Comparison of ENCODE assay signal across 13 mouse cellular contexts in the genomic region with DNA sequence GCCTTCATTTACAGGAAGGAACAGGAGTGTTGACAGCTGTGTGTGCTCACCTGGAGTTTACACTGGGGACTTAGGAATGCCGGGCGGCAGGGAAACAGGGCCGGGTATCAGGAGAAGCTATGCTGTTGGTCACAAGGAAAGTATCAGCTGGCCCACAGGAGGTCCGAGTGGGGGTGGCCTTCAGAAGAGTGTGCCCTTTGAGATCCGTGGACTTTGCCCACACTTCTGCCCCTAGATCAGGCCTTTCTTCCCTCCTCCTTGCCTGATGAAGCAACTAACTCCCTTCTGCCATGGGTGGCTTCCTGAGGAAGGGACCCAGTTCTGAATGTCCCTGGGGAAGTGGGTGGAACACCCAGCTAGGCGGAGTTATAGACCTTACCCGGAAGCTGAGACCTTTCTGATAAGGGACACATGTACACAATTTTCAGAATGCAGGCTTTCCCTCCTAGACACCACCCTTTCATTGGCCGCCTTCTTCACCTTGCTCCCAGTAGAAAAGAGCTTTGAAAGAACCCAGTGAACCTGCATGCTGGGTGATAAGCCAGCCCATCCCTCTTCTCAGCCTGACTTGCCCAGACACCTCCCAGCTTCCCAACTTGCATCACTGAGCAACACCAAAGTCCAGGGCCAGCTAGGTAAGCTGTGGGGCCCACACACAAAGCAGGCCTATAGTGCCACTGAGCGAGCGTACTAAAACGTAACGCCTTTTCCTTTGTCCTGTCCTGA. TPM values are rescaled to one million over a fixed set of nuclear protein-coding genes. Genes with fewer than 3 reads are reported as not detected.
DNase-seq lines count a peak whose midpoint lies in the region; ATAC-seq and TF ChIP-seq lines count a peak whose summit lies in the region.
"Had no signal": no experiment of that assay in that cellular context is flagged by ENCODE, and none has a peak within 500 bp of the region (broad histone marks: within the 10 kb centered on the region; RNA-seq: fewer than 3 reads in every experiment).

No protein-coding gene starts in this region.

- peak overlapping the region; percentile 24 for H3K4me2 ChIP-seq in intestine, embryonic 15.5 days (replicated peaks)
- peak overlapping the region; percentile 67 for H3K4me2 ChIP-seq in liver, embryonic 12.5 days
- H3K4me2 ChIP-seq: forebrain, embryonic 12.5 days had no signal

- H3K27ac ChIP-seq in heart, embryonic 10.5 days: peak overlapping the region; percentile 80
- peak overlapping the region; percentile 89 for H3K27ac ChIP-seq in ES-Bruce4 (ENCODE audit: insufficient read depth, low read length)
- peak overlapping the region; percentile 73 for H3K27ac ChIP-seq in intestine, embryonic 15.5 days
- H3K27ac ChIP-seq in liver, embryonic 12.5 days: peak overlapping the region; percentile 99
- H3K27ac ChIP-seq: forebrain, embryonic 12.5 days; layer of hippocampus, adult 2 months had no signal

- intact Hi-C loops in left cerebral cortex, postnatal 25 days (cut with DNase I): no loop called here

- peaks cover 36% of the 10 kb centered on the region for H3K4me1 ChIP-seq in heart, embryonic 10.5 days
- H3K4me1 ChIP-seq in ES-Bruce4 (ENCODE audit: control insufficient read depth, insufficient read depth, low read length): peaks cover 11% of the 10 kb centered on the region
- peaks cover 17% of the 10 kb centered on the region for H3K4me1 ChIP-seq in intestine, embryonic 15.5 days (replicated peaks)
- H3K4me1 ChIP-seq in liver, embryonic 12.5 days: peaks cover 61% of the 10 kb centered on the region
- H3K4me1 ChIP-seq: forebrain, embryonic 12.5 days had no signal

- H3K36me3 ChIP-seq in heart, embryonic 10.5 days: peaks cover 96% of the 10 kb centered on the region
- H3K36me3 ChIP-seq in ES-Bruce4 (ENCODE audit: control insufficient read depth, insufficient read depth, low read length, poor library complexity, severe bottlenecking): peaks cover 51% of the 10 kb centered on the region
- peaks cover 48% of the 10 kb centered on the region for H3K36me3 ChIP-seq in intestine, embryonic 15.5 days
- H3K36me3 ChIP-seq in liver, embryonic 12.5 days: peaks cover 98% of the 10 kb centered on the region

- peak overlapping the region; percentile 51 for H3K9ac ChIP-seq in ES-Bruce4 (ENCODE audit: low read depth, poor library complexity, severe bottlenecking)
- no peak overlapping the region for H3K9ac ChIP-seq in intestine, embryonic 15.5 days
- H3K9ac ChIP-seq in liver, embryonic 12.5 days: peak overlapping the region; percentile 64
- H3K9ac ChIP-seq: forebrain, embryonic 12.5 days; heart, embryonic 15.5 days had no signal

- 57% methylated on average over 12 of the region's 12 CpGs for WGBS in heart, embryonic 10.5 days
- WGBS in intestine, embryonic 15.5 days: 60% methylated on average over 12 of the region's 12 CpGs
- 46% methylated on average over 12 of the region's 12 CpGs for WGBS in liver, embryonic 12.5 days (ENCODE audit: insufficient replicate concordance)

- no peak for TF ChIP-seq POLR2A in ES-Bruce4 (IDR thresholded peaks at IDR 0.05; ENCODE audit: insufficient read depth, low read length)

- H3K27me3 ChIP-seq in heart, embryonic 10.5 days (ENCODE audit: insufficient read depth, poor library complexity, severe bottlenecking): no peaks in the 10 kb centered on the region
- H3K27me3 ChIP-seq in ES-Bruce4 (ENCODE audit: control insufficient read depth, insufficient read depth, low read length, poor library complexity, severe bottlenecking): no peaks in the 10 kb centered on the region
- no peaks in the 10 kb centered on the region for H3K27me3 ChIP-seq in intestine, embryonic 15.5 days (replicated peaks)
- H3K27me3 ChIP-seq in liver, embryonic 12.5 days (replicated peaks): no peaks in the 10 kb centered on the region
- H3K27me3 ChIP-seq: forebrain, embryonic 12.5 days; heart, embryonic 15.5 days had no signal

- H3K4me3 ChIP-seq in heart, embryonic 10.5 days: peak overlapping the region; percentile 37; the same call in 1 of the 2 replicates
- H3K4me3 ChIP-seq in ES-Bruce4 (ENCODE audit: low read depth, low read length): no peak overlapping the region
- H3K4me3 ChIP-seq in intestine, embryonic 15.5 days (replicated peaks): no peak overlapping the region
- peak overlapping the region; percentile 31 for H3K4me3 ChIP-seq in liver, embryonic 12.5 days
- H3K4me3 ChIP-seq: forebrain, embryonic 12.5 days; heart, embryonic 15.5 days; layer of hippocampus, adult 2 months had no signal

- peak; percentile 89 for DNase-seq in heart, embryonic 10.5 days (ENCODE audit: low spot score)
- no peak for DNase-seq in heart, adult 18-20 months
- no peak for DNase-seq in ovary, postnatal 14 days (ENCODE audit: low spot score)
- DNase-seq in right cerebral cortex, postnatal 4 days: no peak
- no peak for DNase-seq in left cerebral cortex, postnatal 25 days (ENCODE audit: low spot score in 2 of 2)
- DNase-seq: cerebellum, postnatal 10 days had no signal

- ATAC-seq in intestine, embryonic 15.5 days: peak; percentile 94
- peak; percentile 95 for ATAC-seq in liver, embryonic 12.5 days

- H3K9me3 ChIP-seq in heart, embryonic 10.5 days: no peaks in the 10 kb centered on the region
- no peaks in the 10 kb centered on the region for H3K9me3 ChIP-seq in ES-Bruce4 (replicated peaks; ENCODE audit: control insufficient read depth, insufficient read depth, low read length, poor library complexity, severe bottlenecking)
- no peaks in the 10 kb centered on the region for H3K9me3 ChIP-seq in intestine, embryonic 15.5 days
- no peaks in the 10 kb centered on the region for H3K9me3 ChIP-seq in liver, embryonic 12.5 days (replicated peaks)
- H3K9me3 ChIP-seq: forebrain, embryonic 12.5 days; heart, embryonic 15.5 days had no signal

- no peak for TF ChIP-seq EP300 in ES-Bruce4 (IDR thresholded peaks at IDR 0.05; ENCODE audit: insufficient read depth, low read depth, low read length)

- TF ChIP-seq CTCF in ES-Bruce4 (IDR thresholded peaks at IDR 0.05; ENCODE audit: low read depth, low read length): no peak

RNA-seq across cellular contexts. Expression of gene Dhcr24, which starts 21.8 kb away (rescaled TPM):
- 6.1 and 9.7 TPM in 2 replicates for polyA plus RNA-seq in heart, embryonic 10.5 days (2016; fragmentation: Nextera tagmentation; extraction: Ambion mirVana)
- total RNA-seq in heart, adult 18-20 months (2021): 1 to 10 TPM; 1.5 to 2.5 TPM
- 77.5 and 85.2 TPM in 2 replicates for polyA plus RNA-seq in ES-Bruce4 (2011; ENCODE audit: insufficient read depth, insufficient read length, low read depth, missing spikeins)
- polyA plus RNA-seq in intestine, embryonic 15.5 days (2015; fragmentation: Nextera tagmentation; extraction: Ambion mirVana): 8.0 and 9.1 TPM in 2 replicates
- 5.8 and 5.9 TPM in 2 replicates for polyA plus RNA-seq in liver, embryonic 12.5 days (2016; fragmentation: Nextera tagmentation; extraction: Ambion mirVana)
- 10 to 100 TPM; 89.9 to 93.5 TPM for total RNA-seq in left cerebral cortex, postnatal 25 days (2021)

RNA-seq across cellular contexts. Expression of gene Lexm, which starts 34.5 kb away (rescaled TPM):
- 0.80 TPM in 1 of 2 replicates, not detected in the other for polyA plus RNA-seq in heart, embryonic 10.5 days (2016; fragmentation: Nextera tagmentation; extraction: Ambion mirVana)
- total RNA-seq in heart, adult 18-20 months (2021): not detected
- polyA plus RNA-seq in ES-Bruce4 (2011; ENCODE audit: insufficient read depth, insufficient read length, low read depth, missing spikeins): 1.3 and 2.0 TPM in 2 replicates
- not detected in 2 replicates for polyA plus RNA-seq in intestine, embryonic 15.5 days (2015; fragmentation: Nextera tagmentation; extraction: Ambion mirVana)
- 0.17 and 0.26 TPM in 2 replicates for polyA plus RNA-seq in liver, embryonic 12.5 days (2016; fragmentation: Nextera tagmentation; extraction: Ambion mirVana)
- not detected for total RNA-seq in left cerebral cortex, postnatal 25 days (2021)
- total RNA-seq: neutrophil, adult 5-6 weeks had no signal
- polyA plus RNA-seq: heart, embryonic 15.5 days had no signal

RNA-seq across cellular contexts. Expression of gene Ttc22, which starts 39.6 kb away (rescaled TPM):
- 0.23 and 0.79 TPM in 2 replicates for polyA plus RNA-seq in heart, embryonic 10.5 days (2016; fragmentation: Nextera tagmentation; extraction: Ambion mirVana)
- total RNA-seq in heart, adult 18-20 months (2021): not detected
- polyA plus RNA-seq in ES-Bruce4 (2011; ENCODE audit: insufficient read depth, insufficient read length, low read depth, missing spikeins): not detected in 2 replicates
- 8.6 and 10.1 TPM in 2 replicates for polyA plus RNA-seq in intestine, embryonic 15.5 days (2015; fragmentation: Nextera tagmentation; extraction: Ambion mirVana)
- 0.05 and 0.07 TPM in 2 replicates for polyA plus RNA-seq in liver, embryonic 12.5 days (2016; fragmentation: Nextera tagmentation; extraction: Ambion mirVana)
- 1 to 10 TPM; 1.1 to 1.4 TPM for total RNA-seq in left cerebral cortex, postnatal 25 days (2021)
- total RNA-seq: neutrophil, adult 5-6 weeks had no signal

Comparison
In these comparisons a context has a peak if more than half of its experiments do, and no peak if none do; other contexts are left out.
1. H3K4me3 ChIP-seq: peak in heart, embryonic 10.5 days (single experiment) and liver, embryonic 12.5 days (single experiment); none in ES-Bruce4 (single experiment) and intestine, embryonic 15.5 days (single experiment).
2. Peak in every context shown above with its lines, with median percentiles within 50 percentile points of each other: H3K27ac ChIP-seq.